Mouse (Mus musculus): Measurements from ENCODE around the gene Vapa.
"Not testable (repeated sequence)": the region's sequence is repeated elsewhere in the genome, so short reads cannot be mapped to it uniquely, and the experiment has no call there.

Gene Vapa

DNA sequence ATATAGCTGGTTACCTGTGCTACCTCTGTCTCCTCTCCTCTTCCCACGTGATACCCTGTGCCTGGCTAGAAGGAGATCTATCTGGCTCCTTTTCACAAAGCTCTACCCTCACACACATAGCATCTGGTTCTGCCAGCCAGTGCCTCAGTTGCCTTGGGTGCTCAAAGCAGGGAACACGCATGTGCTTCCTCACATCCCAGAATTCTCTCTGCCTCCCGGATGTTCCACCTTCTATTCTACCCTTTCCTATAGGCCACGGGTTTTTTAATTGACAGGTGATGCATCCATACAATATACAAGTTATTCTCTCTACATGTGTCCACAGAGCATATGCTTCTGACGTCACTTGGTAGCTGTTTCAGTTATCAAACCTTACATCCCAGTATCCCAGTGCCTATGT, 49.2 kb downstream of the Vapa start:
- no peak for DNase-seq (ENCODE audit: low read depth in 2 of 2, low spot score in 2 of 2)

GRCm38 (mm10) chr17:65563345-65563744, 50.0 kb downstream of the Vapa start:
- no peak for DNase-seq (ENCODE audit: low read depth in 2 of 2, low spot score in 2 of 2)

GRCm38 (mm10) chr17:65562761-65563160, 50.6 kb downstream of the Vapa start:
- peak in 1 of 2 experiments; percentile 45 for DNase-seq (ENCODE audit: low read depth in 2 of 2, low spot score in 2 of 2)

DNA sequence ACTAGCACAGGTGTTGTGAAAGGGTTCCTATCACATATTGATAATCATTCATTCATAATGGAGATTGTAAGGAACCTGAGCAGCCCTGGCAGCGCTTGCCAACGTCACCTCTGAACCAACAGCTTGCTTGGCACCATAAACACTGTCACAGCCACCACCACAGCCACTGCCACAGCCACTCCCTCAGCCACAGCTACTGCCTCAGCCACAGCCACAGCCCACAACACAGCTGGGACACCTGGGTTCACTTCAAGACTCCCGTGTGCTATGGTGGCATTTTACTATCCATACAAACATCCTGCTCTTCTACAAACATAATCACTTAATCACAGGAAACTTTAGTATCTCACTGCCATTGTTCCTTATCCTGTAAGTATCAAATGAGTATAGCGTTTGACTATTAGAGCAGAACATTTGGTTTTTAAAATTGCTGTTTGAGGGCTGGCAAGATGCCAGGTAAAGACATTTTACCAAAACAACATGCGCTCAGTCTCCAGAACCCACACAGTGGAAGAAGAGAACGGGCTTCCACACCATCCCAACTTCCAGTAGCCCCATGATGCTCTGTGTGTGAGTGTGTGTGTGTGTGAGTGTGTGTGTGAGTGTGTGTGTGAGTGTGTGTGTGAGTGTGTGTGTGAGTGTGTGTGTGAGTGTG, 51.9 kb downstream of the Vapa start:
- DNase-seq (ENCODE audit: low read depth in 2 of 2, low spot score in 2 of 2): no peak

GRCm38 (mm10) chr17:65559273-65559672, 54.1 kb downstream of the Vapa start:
- DNase-seq (ENCODE audit: low read depth in 2 of 2, low spot score in 2 of 2): peak; percentile 34 to 36

- DNase-seq (ENCODE audit: low read depth in 2 of 2, low spot score in 2 of 2): no peak
Observed at GRCm38 (mm10) chr17:65558788-65559187, 54.6 kb downstream of the Vapa start.

- DNase-seq (ENCODE audit: low read depth in 2 of 2, low spot score in 2 of 2): peak in 1 of 2 experiments; percentile 33
Observed at GRCm38 (mm10) chr17:65558217-65558616, 55.1 kb downstream of the Vapa start.

DNA sequence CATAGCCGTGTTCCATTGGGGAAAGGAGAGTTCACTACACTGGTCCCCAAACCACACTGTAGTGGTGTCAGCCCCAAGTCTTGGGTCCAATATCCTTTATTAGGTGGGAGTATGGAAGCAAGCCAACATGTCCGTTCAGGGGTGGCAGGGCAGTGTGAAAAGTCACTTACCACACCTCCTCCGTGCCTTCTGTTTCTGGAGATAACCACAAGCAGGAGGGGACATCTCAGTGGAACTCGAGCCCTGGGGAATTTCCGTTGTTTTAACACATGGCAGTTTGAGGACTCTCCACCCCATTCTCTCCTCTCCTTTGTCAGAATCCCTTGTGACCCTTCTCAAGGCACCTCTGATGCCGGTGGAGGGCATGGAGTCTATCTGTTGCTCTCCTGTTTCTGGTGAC, 56.1 kb downstream of the Vapa start:
- no peak for DNase-seq (ENCODE audit: low read depth in 2 of 2, low spot score in 2 of 2)

DNA sequence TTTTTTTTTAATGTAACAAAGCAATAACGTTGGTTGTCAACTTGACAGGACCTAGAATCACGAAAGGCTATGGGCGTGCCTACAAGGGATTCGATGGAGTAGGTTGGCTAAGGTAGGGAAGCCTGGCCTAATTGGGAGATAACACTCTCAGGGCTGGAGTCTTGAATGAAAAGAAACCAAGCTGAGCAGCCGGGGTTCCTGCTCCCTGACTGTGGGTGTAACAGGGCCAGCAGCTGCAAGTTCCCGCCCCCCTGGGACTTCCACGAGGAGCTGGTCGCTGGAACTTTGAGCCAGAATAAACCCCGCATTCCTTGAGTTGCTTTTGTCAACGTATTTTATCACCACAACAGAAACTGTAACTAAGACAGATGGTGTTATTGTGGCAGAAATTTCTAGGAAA, 56.6 kb downstream of the Vapa start:
- DNase-seq (ENCODE audit: low read depth in 2 of 2, low spot score in 2 of 2): no peak

- DNase-seq (ENCODE audit: low read depth in 2 of 2, low spot score in 2 of 2): no peak
Observed at GRCm38 (mm10) chr17:65552426-65552997, 60.8 kb downstream of the Vapa start.

GRCm38 (mm10) chr17:65550357-65550756, 63.0 kb downstream of the Vapa start:
- DNase-seq (ENCODE audit: low read depth in 2 of 2, low spot score in 2 of 2): no peak

- DNase-seq (ENCODE audit: low read depth in 2 of 2, low spot score in 2 of 2): no peak
Observed at GRCm38 (mm10) chr17:65548698-65549365, 64.5 kb downstream of the Vapa start.

DNA sequence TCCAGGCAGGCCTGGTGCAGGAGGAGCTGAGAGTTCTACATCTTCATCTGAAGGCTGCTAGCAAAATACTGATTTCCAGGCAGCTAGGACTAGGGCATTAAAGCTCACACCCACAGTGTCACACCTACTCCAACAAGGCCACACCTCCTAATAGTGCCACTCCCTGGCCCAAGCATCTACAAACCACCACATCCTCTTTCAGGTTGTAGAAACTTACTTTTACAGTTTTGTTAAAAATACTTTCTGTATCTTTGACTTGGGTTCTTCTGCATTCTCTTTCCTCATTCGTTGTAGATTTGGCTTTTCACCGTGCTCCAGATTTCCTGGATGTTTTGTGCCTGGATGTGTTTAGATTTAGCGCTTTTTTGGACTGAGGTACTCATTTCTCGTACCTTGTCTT, 67.1 kb downstream of the Vapa start:
- DNase-seq (ENCODE audit: low read depth in 2 of 2, low spot score in 2 of 2): not testable (repeated sequence)

- DNase-seq (ENCODE audit: low read depth in 2 of 2, low spot score in 2 of 2): peak in 1 of 2 experiments; percentile 14
Observed at GRCm38 (mm10) chr17:65540441-65541272, 72.7 kb downstream of the Vapa start, which contains the start of gene Tmem232. Gene Tmem232 (minus strand): TSS chr17:65540782.

- peak in 1 of 2 experiments; percentile 25 for DNase-seq (ENCODE audit: low read depth in 2 of 2, low spot score in 2 of 2)
Observed at GRCm38 (mm10) chr17:65536156-65536555, 77.2 kb downstream of the Vapa start.

- not testable (repeated sequence) for DNase-seq (ENCODE audit: low read depth in 2 of 2, low spot score in 2 of 2)
Observed at GRCm38 (mm10) chr17:65532381-65532780, 81.0 kb downstream of the Vapa start.

All from CD8-positive naive resting alpha-beta T cell, adult 2 months (primary cell).